Mouse (Mus musculus): ENCODE results near the gene Syde2.
A peak's percentile ranks its signal among the peaks of the same experiment; 100 is the strongest.
"Not testable (repeated sequence)": the region's sequence is repeated elsewhere in the genome, so short reads cannot be mapped to it uniquely, and the experiment has no call there.

Gene Syde2

DNA sequence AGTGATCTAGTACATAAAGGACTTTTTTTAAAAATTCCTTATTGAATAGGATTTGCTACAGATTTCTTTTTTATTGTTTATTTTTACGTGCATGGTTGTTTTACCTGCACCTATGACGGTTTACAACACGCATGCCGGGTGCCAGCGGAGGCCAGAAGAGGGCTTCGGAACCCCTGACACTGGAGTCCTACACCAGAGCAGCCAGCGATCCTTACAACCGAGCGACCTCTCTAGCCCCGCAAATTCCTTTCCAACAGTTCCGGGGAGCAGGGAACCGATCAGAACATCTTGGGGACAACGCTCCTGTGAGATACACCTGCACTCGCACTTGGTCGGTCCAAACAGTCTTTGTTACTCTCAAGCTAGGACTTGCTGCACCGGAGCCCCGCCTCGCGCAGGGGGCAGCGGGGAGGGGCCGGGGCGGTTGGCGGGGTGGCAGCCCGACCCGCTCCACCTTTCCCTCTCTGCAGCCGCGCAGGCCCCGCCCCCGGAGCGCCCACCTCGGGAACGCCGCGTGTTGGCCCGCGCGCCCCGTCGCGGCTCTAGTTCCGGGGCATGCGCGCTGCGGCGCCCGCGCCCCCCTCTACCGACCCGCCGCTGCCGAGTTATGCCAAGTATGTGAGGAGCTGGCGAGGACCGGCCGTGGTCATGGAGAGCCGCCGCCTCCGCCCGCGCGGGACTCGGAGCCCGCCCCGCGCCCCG lies at the start of gene Syde2:
TSS of gene Syde2 (plus strand) at position 603 of the 702 bp plus-strand sequence.
- peak; percentile 83 for DNase-seq (ENCODE audit: low spot score)

DNA sequence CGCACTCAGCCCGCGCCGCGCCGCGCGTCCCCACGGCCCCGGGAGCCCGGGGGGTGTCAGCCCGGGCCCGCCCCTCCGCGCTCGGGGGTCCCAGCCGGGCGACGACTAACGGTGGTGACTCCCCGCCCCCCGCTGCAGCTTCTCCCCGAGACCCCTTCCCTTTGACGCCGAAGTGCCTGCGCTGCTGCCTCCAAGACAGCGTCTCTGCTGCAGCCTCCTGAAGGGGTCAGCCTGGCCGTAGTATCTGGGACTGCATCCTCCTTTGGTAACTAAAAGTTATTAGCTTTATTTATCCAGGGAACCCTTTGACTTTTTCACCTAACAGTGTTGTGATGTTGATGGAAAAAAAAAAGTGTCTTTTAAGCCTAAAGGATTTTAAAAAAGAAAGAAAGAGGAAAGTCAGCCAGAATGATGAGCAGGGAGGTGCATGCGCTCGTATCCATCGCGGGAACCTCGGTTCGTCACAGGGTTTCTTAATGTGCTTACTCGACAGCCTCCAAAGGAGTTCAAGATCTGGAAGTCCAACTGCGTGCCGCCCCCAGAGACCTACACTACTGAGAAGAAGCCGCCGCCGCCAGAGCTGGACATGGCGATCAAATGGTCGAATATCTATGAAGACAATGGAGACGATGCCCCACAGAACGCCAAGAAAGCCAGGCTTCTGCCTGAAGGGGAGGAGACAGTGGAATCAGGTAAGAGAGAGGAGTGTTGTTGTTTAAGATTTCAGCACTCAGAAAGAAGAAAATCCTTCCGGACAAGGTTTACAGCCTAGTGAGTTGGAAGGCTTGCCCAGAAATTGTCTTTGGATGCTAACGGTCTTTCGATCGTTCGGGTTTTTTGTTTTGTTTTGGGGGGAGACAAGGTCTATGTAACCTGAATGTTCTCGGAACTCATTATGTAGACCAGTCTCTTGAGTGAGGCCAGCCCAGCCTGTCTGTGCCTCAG lies 49.0 kb upstream of the Syde2 start:
- peak; percentile 47 for DNase-seq (ENCODE audit: low spot score)

DNA sequence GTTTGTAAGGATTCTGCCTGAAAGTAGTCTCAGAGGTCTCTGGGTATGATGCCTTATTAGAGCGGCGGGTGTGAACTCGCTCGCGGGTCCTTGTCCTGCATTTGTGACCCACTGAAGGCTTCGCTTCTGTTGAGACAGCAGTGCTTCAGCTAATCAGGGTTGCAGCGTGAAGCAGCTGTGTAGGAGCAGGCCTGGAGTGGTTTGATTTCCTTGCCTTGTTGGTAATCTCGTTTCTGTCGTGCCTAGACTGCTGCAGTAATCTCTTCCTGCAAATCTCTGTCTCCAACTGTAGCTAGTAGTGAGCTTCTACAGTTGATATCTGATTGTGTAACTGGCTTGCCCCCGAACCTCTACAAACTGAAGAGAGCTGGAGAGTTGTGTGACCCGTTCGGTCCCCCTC lies 48.3 kb upstream of the Syde2 start:
- DNase-seq (ENCODE audit: low spot score): no peak

DNA sequence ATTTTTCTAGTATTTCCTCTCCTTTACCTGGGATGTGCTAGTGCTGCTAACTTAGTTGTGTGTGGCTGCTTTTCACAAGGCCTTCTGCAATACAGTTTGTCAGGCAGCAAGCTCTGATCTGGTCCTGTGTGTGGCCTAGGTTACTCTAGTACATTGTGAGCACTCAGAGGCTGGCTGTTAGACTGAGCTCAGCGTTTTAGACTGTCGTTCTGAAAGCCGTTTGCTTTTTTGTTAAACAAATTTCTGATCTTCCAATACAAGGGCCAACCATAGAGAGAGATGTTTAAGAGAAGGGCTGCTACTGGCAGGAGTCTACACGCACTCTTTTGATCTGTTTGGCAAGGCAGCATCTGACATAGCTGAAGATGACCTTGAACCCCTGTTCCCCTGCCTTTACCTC lies 47.7 kb upstream of the Syde2 start:
- no peak for DNase-seq (ENCODE audit: low spot score)

DNA sequence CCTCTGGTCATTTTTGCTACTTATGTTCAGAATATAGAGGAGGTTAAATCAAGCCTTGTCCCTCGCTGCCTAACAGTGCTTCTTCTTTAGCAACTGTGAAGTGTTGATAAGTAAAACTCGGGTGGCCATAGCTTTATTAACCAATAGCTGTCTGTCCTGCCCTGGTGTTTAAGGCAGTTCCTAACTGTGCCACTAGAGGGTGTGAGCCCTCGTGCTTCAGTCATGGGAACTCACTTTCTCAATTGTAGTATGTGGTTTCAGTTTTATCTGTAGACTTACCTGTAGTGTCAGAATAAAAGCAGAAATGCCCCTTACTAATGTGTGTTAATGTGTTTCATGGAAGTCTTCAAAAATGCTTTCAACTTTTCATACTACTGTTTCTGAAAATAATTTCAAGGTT lies 45.7 kb upstream of the Syde2 start:
- DNase-seq (ENCODE audit: low spot score): peak; percentile 82

DNA sequence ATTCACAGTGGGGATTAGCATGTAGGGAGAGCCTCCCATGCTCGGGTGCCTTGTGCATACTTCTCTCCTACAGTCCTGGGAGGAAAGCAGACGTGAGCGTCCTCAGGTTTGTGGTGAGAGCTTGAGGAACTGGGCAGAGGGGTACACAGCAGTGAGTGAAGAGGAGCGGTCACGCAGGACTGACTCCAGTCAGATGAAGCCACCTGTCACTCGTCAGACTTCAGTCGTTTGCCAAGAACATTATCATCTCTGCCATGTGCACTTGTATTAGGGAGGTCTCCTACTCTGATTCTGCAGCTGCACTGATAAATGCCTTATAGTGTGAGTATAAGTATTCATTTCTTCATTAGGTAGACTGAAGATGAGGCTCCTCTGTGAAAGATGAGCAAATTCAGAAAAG lies 43.3 kb upstream of the Syde2 start:
- no peak for DNase-seq (ENCODE audit: low spot score)

DNA sequence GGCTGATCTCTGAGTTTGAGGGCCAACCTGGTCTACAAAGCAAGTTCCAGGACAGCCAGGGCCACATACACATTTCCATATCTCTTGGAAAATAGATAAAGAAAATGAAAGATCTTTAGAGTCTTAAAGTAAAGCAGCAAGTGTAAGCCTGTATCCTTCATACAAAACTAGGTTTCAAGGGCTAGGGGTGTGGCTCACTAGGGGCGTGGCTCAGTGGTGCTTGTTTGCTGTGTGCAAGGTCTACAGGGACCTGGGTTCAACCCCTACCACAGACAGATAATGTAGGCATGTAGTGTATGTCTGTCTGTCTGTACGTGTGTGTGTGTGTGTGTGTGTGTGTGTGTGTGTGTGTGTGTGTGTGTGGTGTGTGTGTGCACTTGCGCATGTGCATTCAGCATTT lies 41.8 kb upstream of the Syde2 start:
- no peak for DNase-seq (ENCODE audit: low spot score)

DNA sequence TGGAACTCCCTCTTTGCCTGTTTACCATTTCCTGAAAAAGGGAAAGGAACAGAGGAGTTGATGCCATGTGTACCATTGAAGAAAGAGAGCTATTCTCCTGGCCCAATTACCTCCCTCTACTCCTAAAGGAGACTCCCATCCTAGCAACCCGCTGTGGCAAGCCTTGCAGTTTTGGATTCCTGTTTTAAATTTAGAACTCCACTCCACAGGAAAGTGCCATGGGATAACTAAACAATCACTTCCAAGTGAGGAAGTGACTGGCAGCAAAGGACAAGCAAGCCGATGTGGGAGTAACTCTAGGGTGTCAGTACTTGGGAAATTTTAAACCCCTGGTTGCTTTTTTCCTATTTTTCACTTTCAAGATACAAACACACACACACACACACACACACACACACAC lies 41.0 kb upstream of the Syde2 start:
- no peak for DNase-seq (ENCODE audit: low spot score)

DNA sequence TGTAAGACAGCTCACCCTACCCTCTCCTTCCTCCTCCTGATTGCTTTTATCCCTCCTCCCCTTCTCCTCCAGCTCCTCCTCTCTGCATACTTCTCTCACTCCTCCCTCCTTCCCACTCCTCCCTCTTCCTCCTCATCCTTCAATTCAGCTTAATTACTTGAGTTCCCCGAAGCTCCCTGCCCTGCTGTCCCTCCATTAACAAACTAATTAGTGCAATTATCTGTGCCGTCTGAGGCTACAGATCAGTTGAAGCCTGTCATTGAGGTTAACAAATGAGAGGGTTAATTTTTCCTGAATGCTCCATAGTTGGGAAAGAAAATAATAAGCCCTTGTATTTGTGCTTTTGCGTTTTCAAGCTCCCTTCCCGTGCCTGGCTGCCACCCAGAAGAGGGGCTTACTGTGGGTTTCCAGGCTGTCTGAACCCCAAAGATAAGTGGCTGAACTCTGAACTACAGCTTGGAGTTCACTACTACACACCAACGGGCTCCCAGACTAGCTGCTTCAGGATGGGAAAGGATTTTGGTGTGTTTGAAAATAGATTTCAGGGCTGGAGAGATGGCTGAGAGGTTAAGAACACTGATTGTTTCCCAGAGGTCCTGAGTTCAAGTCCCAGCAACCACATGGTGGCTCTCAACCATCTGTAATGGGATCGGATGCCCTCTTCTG lies 40.0 kb upstream of the Syde2 start:
- DNase-seq (ENCODE audit: low spot score): no peak

DNA sequence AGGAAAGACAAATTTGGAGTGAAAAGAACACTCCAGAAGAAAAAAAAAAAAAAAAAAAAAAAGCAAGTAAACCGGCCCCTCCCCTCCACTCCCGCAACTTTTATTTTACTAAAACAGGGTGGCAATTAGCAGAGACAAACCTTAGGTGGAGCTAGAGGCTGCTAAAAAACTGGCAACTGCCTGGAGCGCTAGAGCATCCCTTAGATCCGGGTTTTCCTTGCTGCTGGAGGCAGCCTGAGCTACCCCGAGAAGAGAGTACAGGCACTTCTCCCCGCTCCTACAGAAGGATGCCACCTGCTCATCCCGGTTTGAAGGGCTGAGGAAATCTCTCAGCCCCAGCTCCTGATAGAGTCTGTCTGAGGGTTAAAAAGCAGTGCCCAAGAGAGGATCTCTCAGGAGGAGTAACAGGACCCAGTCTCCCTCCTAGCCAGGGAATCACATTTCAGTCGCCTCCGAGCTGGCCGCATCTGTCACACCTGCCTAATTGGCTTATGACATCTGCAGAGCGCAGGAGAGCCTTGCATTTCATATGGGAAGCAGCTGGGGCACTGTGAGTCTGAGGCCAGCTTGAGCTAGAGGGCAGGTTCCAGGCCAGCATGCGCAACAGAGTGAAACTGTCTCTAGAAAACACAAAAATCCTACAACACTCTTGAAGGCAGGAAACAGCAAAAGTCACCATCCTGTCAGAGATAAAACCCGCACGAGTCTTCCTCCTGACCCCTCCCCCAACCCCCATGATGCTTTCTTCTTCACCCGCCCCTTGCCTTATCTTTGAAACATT lies 37.4 kb upstream of the Syde2 start:
- peak; percentile 82 for DNase-seq (ENCODE audit: low spot score)

DNA sequence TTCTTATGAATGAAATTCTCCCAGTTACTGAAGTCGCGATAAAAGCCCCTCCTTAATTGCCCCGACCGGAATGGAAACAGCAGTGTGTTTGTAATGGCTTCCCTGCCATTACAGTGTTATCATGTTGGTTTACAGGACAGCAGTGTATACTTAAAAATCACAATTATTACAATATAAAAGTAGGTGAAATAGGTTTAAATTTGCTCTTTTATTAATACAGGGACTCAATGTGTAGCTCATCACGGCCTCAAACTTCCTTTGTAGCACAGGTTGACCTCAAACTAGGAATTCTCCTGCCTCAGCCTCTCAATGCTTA lies 36.9 kb upstream of the Syde2 start:
- no peak for DNase-seq (ENCODE audit: low spot score)

DNA sequence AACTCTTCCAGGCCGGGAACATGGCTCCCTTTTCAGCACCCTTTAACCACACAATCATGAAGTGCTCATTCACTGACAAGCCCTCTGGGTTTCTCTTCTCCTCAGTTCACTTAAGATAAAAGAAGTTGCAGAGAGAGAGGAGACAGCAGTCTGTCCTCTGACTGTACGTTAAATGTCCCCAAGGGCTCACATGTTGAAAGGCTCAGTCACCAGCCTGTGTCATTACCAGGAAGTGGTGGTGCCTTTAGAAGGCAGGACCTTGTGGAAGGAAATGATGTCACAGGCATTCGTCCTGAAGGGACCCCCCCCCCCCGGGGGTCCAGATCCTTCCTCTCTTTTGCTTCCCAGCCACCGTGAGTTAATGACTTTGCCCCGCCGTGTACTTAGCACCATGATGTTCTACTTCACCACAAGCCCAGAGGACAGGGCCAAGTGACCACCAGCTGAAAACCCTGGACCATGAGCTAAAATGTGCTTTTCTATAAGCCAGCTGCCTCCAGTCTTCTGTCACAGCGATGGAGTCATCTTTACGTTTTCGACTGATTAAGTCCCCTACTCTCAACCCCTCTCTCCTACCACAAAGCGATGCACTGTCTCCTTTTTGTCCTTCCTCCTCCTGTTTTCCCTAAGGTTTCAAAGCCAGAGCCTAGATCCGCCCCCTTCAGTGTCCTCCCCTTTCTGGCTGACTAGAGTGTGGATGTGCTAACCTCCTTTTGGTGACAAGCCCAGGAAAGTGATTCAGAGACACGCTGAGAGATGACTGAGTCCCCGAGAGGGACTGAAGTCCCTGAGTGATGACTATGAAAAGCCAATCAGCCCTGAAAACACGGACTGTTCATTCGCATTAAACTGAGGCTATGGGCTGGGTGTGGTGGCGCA lies 36.1 kb upstream of the Syde2 start:
- DNase-seq (ENCODE audit: low spot score): no peak

DNA sequence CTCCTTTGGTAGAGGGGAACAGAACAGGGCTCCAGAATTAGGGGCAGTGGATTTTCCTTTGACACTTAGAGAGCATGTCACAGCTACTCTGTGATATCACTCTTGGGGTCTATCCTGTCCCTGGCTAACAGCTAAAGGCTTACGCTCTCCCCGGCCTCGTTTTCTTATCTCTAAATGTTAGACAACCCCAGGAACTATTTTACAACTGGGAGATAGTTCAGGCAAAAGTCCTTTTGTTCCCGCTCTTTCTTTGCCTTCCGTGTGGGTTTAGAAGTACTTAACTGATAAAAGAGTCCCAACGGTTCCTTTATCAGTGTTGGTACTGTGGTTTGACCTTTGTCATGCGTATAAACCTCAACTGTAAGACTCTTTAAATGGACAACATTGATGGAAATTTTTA lies 34.7 kb upstream of the Syde2 start:
- no peak for DNase-seq (ENCODE audit: low spot score)

DNA sequence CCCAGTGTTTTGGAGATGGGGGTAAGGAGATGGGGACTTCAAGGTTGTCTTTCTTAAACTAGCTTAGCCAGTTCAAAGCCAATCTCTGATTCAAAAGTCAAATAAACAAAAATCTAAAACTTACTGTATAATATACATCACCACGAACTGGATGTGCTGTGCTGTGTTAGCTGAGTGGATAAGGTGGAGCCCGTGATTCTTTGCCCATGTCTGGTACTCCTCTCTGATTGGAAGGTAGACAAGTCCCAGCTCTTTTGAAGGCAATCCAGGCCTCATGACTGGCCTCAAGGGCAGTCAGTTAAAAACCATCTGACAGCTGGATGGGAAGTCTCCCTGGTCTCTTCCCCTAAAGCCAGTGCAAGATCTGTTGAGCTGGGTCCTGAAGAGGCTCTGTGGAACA lies 34.3 kb upstream of the Syde2 start:
- DNase-seq (ENCODE audit: low spot score): no peak

DNA sequence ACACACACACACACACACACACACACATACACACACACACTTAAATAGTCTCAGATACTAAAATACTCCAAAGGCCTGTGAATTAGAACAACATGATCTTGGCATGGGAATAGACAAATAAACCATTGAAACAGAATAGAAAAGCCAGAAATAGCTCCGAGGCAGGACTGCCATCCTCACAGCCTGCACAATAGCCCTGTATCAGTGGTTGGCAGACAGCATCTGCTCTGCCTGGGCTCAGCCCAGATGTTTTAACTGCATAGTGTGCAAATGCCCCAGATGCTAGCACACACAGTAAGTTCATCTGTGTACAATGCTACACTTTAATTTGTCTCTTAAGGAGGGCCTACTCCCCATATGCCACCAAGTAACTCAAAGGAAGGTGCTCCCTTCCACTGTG lies 27.8 kb upstream of the Syde2 start:
- DNase-seq (ENCODE audit: low spot score): no peak

DNA sequence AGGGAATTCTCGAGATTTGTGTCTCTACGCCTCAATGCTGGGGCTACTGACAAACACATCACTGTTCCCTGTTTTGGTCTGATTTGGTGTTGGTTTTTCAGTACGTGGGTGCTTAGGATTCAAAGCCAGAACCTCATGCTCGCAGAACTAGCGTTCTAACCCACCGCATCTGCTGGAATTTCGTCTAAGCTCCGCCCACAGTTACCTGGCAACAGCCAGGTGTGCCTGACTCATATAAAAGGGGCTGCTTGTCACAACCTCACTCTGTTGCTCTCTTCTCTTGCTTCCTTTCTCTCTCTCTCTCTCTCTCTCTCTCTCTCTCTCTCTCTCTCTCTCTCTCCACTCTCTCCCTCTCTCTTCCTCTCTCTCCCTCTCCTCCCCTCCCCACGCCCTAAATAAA lies 25.3 kb upstream of the Syde2 start:
- DNase-seq (ENCODE audit: low spot score): no peak

DNA sequence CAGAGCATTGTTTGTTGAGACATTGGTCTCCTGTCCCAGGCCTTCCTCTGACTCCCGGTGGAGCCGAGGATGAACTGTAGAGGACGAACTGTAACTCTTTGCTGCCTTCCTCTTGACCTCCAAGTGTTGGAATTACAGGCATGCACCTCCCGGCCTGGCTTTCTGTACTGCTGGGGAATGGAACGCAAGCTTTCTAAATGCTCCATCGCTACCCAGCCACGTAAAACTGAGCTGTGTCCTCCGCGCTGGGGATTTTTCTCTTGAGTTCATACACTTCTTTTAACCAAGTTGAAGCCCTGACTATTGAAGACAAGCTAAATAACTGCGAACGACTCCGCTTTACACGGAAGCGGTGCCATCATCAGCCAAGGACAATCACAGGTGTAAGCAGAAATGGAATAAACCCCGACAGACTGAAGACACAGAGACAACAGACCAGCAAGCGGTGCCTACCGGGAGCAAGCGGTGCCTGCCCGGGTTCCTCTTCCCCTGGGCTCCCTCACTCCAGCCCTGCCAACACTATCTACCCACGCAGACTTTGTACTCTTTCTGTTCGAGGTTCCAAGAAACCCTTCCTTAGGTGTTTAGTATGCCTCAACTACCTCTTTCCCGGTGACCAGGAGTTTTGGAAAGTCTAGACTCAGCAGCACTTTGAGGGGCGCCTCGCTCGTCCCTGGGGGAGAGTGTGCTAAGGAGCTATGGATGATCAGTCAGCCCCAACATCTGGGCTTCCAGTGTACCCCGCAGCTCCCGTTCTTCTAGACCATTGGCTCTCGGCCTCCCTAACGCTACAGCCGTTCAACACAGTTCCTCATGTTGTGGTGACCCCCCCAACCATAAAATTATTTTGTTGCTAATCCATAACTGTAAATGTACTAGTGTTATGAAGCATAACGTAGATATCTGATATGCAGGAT lies 24.3 kb upstream of the Syde2 start:
- peak; percentile 50 for DNase-seq (ENCODE audit: low spot score)

DNA sequence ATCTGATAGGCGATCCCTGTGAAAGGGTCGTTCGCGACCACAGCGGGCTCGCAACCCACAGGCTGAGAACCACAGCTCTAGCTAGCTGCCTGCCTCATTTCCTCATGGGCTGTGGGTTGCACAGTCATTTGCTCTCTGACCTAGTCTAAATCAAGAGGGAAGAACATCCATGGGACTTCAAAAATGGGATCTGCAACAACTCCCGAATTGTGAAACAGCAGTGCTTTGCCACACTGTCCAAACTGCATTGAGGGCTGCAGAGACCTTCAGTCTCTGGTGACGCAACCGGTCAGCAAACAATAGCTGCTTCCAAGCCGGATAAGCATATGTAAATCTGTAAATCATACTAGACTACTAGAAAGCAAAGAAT lies 23.7 kb upstream of the Syde2 start:
- peak; percentile 63 for DNase-seq (ENCODE audit: low spot score)

DNA sequence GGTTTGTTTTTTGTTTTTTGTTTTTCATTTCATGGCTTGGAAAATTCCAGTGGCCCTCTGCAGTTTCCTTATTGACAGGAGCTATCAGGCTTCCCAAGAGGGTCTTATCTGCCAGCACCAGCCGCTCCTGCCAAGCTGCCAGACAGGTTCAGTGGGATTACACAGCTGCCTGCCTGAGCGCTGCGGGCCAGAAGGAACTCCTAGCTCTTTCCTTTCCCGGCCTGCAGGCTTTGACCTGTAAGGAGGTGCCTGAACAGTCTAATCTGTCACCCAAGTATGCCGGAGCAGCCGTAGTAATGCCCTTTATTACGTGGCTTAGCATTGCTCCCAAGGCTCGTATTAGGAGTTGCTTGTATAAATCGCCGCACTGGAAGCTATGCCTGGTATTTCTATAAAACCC lies 23.2 kb upstream of the Syde2 start:
- peak; percentile 70 for DNase-seq (ENCODE audit: low spot score)

DNA sequence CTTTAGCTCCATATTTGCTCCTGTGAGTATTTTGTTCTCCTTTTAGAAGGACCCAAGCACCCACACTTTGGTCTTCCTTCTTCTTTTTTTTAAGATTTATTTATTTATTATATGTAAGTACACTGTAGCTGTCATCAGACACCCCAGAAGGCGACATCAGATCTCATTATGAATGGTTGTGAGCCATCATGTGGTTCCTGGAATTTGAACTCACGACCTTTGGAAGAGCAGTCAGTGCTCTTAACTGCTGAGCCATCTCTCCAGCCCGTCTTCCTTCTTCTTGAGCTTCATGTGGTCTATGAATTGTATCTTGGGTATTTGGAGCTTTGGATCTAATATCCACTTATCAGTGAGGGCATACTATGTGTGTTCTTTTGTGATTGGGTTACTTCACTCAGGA lies 22.1 kb upstream of the Syde2 start:
- not testable (repeated sequence) for DNase-seq (ENCODE audit: low spot score)

All from embryo, embryonic 10.5 days (tissue).